Mouse (Mus musculus) heart, embryonic 10.5 days (tissue): Measurements from ENCODE around the gene Skor1. TPM values are rescaled to one million over a fixed set of nuclear protein-coding genes. Genes with fewer than 3 reads are reported as not detected.

Source experiments
- DNase-seq: peaks from one replicate; pipeline ENCODE4 v3.0.0-alpha.2; 2017; ENCODE audit warnings: low spot score
- H3K27ac ChIP-seq: fragments of 300-500 bp; sonication (generic); 2 replicates; pipeline ENCODE4 v1.5.1; 2016; ENCODE audit warnings: mild to moderate bottlenecking
- H3K27me3 ChIP-seq: fragments of 300-500 bp; sonication (generic); 2 replicates; pipeline ENCODE4 v1.6.1; 2016; ENCODE audit warnings: mild to moderate bottlenecking; ENCODE audit not compliant: poor library complexity, insufficient read depth, severe bottlenecking
- H3K36me3 ChIP-seq: fragments of 300-500 bp; sonication (generic); 2 replicates; pipeline ENCODE4 v1.6.1; 2016; ENCODE audit warnings: mild to moderate bottlenecking, moderate library complexity
- H3K4me1 ChIP-seq: fragments of 300-500 bp; sonication (generic); 2 replicates; pipeline ENCODE4 v1.6.1; 2016; ENCODE audit warnings: mild to moderate bottlenecking
- H3K4me3 ChIP-seq: fragments of 300-500 bp; sonication (generic); 2 replicates; pipeline ENCODE4 v1.5.1; 2016; ENCODE audit warnings: mild to moderate bottlenecking, moderate library complexity
- H3K9me3 ChIP-seq: fragments of 300-500 bp; sonication (generic); 2 replicates; pipeline ENCODE4 v1.6.1; 2016; ENCODE audit warnings: mild to moderate bottlenecking, moderate library complexity
- WGBS: fragments of 180-500 bp; shearing (Covaris S2); methylation state at CpG from one replicate; pipeline ENCODE4 v1.1.7; 2016; 5-methylcytosine and 5-hydroxymethylcytosine counted together
- polyA plus RNA-seq: library from polyadenylated mRNA; unstranded; fragments of >200 nt; fragmentation: Nextera tagmentation; extraction: Ambion mirVana; gene quantifications from 2 replicates; pipeline ENCODE4 v1.2.1, GENCODE M21; 2016

The Skor1 gene
- 0.06 TPM in 1 of 2 replicates, not detected in the other for polyA plus RNA-seq

DNA sequence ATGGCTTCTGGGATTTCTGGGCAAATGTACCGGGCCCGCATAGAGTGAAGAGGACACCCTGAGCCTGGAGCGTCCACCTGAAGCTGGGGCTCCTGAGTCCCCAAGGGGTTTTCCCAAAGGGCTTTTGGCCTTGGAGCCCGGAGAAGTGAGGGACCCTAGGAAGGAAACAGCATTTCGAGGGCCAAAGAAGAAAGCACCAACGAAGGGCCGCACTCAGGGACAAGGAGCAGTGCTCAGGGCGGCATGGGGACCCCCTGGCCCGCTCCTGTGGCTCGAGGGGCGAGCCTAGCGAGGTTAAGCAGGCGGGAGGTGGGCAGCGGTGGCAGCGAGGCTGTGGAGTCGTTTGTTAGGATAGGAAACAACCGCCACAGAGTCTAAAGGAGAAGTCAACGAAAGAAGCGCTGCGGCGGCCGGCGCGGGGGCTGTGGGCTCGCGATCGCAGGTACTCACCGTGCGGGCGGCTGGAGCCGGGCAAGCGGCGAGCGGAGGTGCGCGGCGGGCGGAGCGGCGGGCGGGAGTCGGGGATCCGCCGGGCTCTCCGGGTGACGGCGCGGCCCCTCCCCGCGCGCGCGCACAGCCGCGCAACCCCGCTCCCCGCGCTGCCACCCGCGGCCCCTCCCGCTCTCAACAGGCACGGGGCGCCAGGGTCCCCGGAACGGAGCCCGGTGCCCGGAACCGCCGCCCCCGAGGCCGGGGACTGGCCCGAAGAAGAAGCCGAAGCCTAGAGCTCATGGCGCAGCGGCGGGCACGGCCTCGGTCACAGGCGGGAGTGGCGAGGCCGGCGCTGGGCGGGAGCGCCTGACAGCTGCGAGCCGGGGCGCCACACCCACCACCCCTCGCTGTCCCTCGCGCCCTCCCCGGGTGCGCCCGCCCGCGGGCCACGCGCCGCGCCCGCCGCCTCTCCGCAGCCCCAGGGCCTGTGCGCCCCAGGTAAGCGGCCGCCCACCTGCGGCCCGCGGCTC, at the start of gene Skor1:
Gene Skor1 (minus strand): TSS at position 552 of the 962 bp plus-strand sequence.
- no peak for DNase-seq
- H3K4me3 ChIP-seq, result peak within 1 kb of the TSS; percentile 61
- no peak within 1 kb of the TSS for H3K27ac ChIP-seq
- WGBS, result under 1% methylated on average over 100 of the region's 108 CpGs
- H3K27me3 ChIP-seq, result peaks cover 100% of the 10 kb centered on the region
- H3K9me3 ChIP-seq, result peaks cover 4% of the 10 kb centered on the region; the same call in 1 of the 2 replicates
- H3K4me1 ChIP-seq, result peaks cover 64% of the 10 kb centered on the region
- H3K36me3 ChIP-seq, result no peaks in the 10 kb centered on the region

DNA sequence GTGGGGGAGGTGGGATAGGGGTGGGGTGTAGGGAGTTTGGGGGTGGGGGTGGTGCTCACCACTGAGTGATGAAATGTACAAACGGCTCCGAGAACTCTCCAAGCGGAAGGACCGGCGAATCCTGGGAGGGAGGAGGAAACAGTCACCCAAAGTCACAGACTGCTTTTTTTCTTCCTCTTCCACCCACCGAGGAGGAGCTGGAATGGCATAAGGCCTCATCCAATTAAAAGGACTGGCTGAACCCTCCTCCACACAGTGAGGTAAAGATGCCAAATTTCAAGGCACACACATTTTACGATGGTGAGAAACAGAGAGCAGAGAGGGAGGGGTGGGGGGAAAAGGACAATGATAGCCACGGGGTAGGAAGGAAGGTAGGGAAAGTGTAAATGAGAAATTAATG, 48.5 kb upstream of the Skor1 start:
- Histone ChIP-seq H3K4me1 (peaks cover 56% of the 10 kb centered on the region), H3K4me3 (peak overlapping the region; percentile 33; the same call in 1 of the 2 replicates), H3K36me3 (peaks cover 13% of the 10 kb centered on the region; the same call in 1 of the 2 replicates), H3K27me3 (no peaks in the 10 kb centered on the region), H3K27ac (peak overlapping the region; percentile 62; the same call in 1 of the 2 replicates), H3K9me3 (no peaks in the 10 kb centered on the region)
- 10% methylated on average over 8 of the region's 8 CpGs for WGBS
- no peak for DNase-seq

- no peaks in the 10 kb centered on the region for H3K9me3 ChIP-seq
- no peaks in the 10 kb centered on the region for H3K27me3 ChIP-seq
- H3K4me3 ChIP-seq, result no peak overlapping the region
- peak overlapping the region; percentile 70 for H3K27ac ChIP-seq
- no peak for DNase-seq
- H3K36me3 ChIP-seq, result peaks cover 7% of the 10 kb centered on the region; the same call in 1 of the 2 replicates
- H3K4me1 ChIP-seq, result peaks cover 56% of the 10 kb centered on the region
- WGBS, result 59% methylated on average over 8 of the region's 8 CpGs
Observed at GRCm38 (mm10) chr9:63196114-63196682, 47.4 kb upstream of the Skor1 start.

- WGBS, result 54% methylated on average over 4 of the region's 4 CpGs
- peak overlapping the region; percentile 59 for H3K27ac ChIP-seq
- H3K4me1 ChIP-seq, result peaks cover 56% of the 10 kb centered on the region
- peaks cover 11% of the 10 kb centered on the region; the same call in 1 of the 2 replicates for H3K36me3 ChIP-seq
- no peak overlapping the region for H3K4me3 ChIP-seq
- no peak for DNase-seq
- H3K27me3 ChIP-seq, result no peaks in the 10 kb centered on the region
- H3K9me3 ChIP-seq, result no peaks in the 10 kb centered on the region
Observed at GRCm38 (mm10) chr9:63195523-63195922, 46.8 kb upstream of the Skor1 start.

GRCm38 (mm10) chr9:63194791-63195190, 46.0 kb upstream of the Skor1 start:
- Histone ChIP-seq H3K27ac (0 out of 2 replicates have a peak overlapping the region, but pooled peaks have one; percentile 59), H3K27me3 (no peaks in the 10 kb centered on the region), H3K4me3 (no peak overlapping the region), H3K4me1 (peaks cover 56% of the 10 kb centered on the region), H3K36me3 (peaks cover 15% of the 10 kb centered on the region; the same call in 1 of the 2 replicates), H3K9me3 (no peaks in the 10 kb centered on the region)
- no peak for DNase-seq
- WGBS, result 51% methylated on average over 9 of the region's 9 CpGs

- Histone ChIP-seq H3K4me3 (no peak overlapping the region), H3K4me1 (peaks cover 59% of the 10 kb centered on the region), H3K9me3 (no peaks in the 10 kb centered on the region), H3K27ac (peak overlapping the region; percentile 11; the same call in 1 of the 2 replicates), H3K27me3 (no peaks in the 10 kb centered on the region), H3K36me3 (peaks cover 19% of the 10 kb centered on the region; the same call in 1 of the 2 replicates)
- DNase-seq, result no peak
- WGBS, result 53% methylated on average over 4 of the region's 4 CpGs
Observed at GRCm38 (mm10) chr9:63192809-63193208, 44.0 kb upstream of the Skor1 start.

- Histone ChIP-seq H3K4me1 (peaks cover 26% of the 10 kb centered on the region), H3K27ac (no peak overlapping the region), H3K4me3 (no peak overlapping the region), H3K27me3 (peaks cover 31% of the 10 kb centered on the region), H3K9me3 (no peaks in the 10 kb centered on the region), H3K36me3 (peaks cover 18% of the 10 kb centered on the region)
- DNase-seq, result no peak
- 20% methylated on average over 7 of the region's 7 CpGs for WGBS
Observed at GRCm38 (mm10) chr9:63187310-63187709, 38.5 kb upstream of the Skor1 start.

GRCm38 (mm10) chr9:63185249-63185648, 36.5 kb upstream of the Skor1 start:
- no peak for DNase-seq
- Histone ChIP-seq H3K27ac (no peak overlapping the region), H3K36me3 (peaks cover 9% of the 10 kb centered on the region), H3K4me3 (no peak overlapping the region), H3K27me3 (peaks cover 44% of the 10 kb centered on the region), H3K9me3 (no peaks in the 10 kb centered on the region), H3K4me1 (peaks cover 37% of the 10 kb centered on the region)
- WGBS, result 73% methylated on average over 7 of the region's 7 CpGs

- WGBS, result 76% methylated on average over 7 of the region's 7 CpGs
- Histone ChIP-seq H3K27ac (no peak overlapping the region), H3K4me1 (peaks cover 36% of the 10 kb centered on the region), H3K36me3 (peaks cover 16% of the 10 kb centered on the region), H3K4me3 (no peak overlapping the region), H3K9me3 (no peaks in the 10 kb centered on the region), H3K27me3 (peaks cover 58% of the 10 kb centered on the region)
- no peak for DNase-seq
Observed at GRCm38 (mm10) chr9:63183864-63184263, 35.1 kb upstream of the Skor1 start.

DNA sequence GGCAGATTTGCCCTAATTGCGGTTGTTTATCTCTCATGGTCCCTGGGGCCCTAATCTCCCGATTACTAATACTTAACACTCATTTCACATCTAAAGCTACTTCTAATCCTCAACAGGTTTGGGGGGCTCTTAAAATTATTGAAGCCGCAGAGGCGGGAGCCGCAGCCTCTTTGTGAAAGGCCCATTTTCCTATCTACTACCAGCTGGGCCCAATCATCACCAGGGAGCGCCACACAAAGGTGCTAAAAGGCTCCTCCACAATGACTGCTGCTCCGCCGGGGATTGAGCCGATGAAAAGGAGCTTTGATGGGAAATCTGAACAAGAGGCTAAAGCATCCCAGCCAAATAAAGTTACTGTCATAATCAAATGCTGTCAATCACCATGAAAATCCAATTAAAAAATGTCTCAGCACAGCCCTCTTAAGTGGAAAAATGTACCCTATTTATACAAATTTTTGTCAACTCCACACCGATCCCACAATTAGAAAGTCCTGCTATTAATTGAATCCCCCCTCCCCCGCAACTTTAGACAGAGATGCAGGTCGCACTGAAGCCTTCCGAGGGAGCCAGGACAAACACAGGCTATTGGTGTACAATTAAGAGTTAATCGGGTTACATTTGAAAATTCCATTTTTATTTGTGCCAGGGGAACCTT, 33.7 kb upstream of the Skor1 start:
- Histone ChIP-seq H3K9me3 (no peaks in the 10 kb centered on the region), H3K4me1 (peaks cover 23% of the 10 kb centered on the region), H3K36me3 (peaks cover 20% of the 10 kb centered on the region), H3K4me3 (no peak overlapping the region), H3K27me3 (peaks cover 72% of the 10 kb centered on the region), H3K27ac (no peak overlapping the region)
- WGBS, result 24% methylated on average over 14 of the region's 14 CpGs
- DNase-seq, result peak; percentile 78

DNA sequence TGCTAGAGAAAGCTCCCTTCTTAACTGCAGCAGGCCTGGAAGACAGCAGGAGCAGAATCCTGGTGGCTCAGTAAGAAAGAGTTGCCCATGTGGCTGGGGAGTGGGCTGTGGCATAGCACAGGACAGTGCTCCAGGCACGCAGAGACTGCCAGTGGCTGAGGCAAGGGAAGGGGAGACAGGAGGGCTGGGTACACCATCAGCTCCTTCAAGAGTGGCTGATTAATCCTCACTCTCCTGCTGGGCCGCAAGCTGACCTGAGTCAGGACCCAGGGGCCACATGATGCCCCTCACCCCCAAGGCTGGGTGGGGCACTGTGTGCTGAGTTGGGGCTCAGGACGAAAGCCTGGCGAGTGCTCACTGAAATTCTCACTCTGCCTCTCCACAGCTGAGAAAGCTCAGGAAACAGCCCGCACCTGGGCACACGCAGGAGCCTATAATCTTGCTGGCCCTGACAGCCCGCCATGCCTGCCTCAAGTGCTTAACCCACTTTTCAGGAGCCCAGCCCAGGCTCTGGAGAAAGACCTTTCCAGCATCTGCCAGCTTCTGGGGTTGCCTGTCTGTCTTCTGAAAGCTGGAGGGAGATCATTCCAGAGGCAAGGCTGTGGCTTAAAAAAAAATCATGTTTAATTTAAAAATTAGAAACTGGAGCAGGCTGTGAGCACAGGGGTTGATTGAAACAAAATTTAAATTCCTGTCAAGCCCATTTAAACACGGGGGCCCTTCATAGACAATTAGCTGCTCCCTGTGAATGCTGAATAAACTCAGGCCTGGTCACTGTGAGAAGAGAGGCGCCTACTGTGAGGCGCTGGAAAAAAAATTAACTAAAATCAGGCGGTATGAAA, 32.8 kb upstream of the Skor1 start:
- peaks cover 19% of the 10 kb centered on the region for H3K4me1 ChIP-seq
- no peak overlapping the region for H3K27ac ChIP-seq
- no peaks in the 10 kb centered on the region for H3K9me3 ChIP-seq
- H3K4me3 ChIP-seq, result no peak overlapping the region
- no peak for DNase-seq
- H3K27me3 ChIP-seq, result peaks cover 69% of the 10 kb centered on the region
- peaks cover 20% of the 10 kb centered on the region for H3K36me3 ChIP-seq
- 41% methylated on average over 11 of the region's 11 CpGs for WGBS

DNA sequence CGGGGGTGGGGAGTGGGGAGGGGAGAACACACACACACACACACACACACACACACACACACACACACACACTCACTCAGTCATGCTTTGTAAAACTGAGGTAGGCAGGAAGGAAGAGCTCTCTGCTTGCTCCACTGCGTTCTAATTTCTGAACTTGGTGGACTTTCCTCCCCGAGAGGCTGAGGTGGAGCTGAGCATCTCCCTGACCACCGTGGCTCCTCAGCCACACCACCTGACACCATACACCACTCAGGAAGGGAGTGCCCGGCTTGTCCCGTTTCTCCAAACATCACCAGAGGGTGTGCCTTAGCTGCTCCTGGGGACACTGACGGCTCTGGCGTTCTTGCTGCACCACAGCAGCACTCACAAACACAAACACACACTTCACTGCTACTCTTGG, 29.5 kb upstream of the Skor1 start:
- no peak overlapping the region for H3K4me3 ChIP-seq
- no peak overlapping the region for H3K27ac ChIP-seq
- no peak for DNase-seq
- peaks cover 18% of the 10 kb centered on the region; the same call in 1 of the 2 replicates for H3K36me3 ChIP-seq
- no peaks in the 10 kb centered on the region for H3K9me3 ChIP-seq
- WGBS, result 78% methylated on average over 8 of the region's 8 CpGs
- H3K4me1 ChIP-seq, result peaks cover 19% of the 10 kb centered on the region
- peaks cover 46% of the 10 kb centered on the region for H3K27me3 ChIP-seq
